Mouse (Mus musculus): ENCODE measurements around the gene Pappa. TPM values are rescaled to one million over a fixed set of nuclear protein-coding genes. Genes with fewer than 3 reads are reported as not detected.

Pappa gene
- polyA plus RNA-seq, 1 experiment from 2014 or later: 0.15 TPM

GRCm38 (mm10) chr4:65238540-65238998, 114.6 kb downstream of the Pappa start:
- ATAC-seq: no peak
- H3K4me2 ChIP-seq: no peak overlapping the region
- no peaks in the 10 kb centered on the region for H3K9me3 ChIP-seq (replicated peaks)
- no peaks in the 10 kb centered on the region for H3K36me3 ChIP-seq
- no peak overlapping the region for H3K4me3 ChIP-seq
- H3K27me3 ChIP-seq (replicated peaks): no peaks in the 10 kb centered on the region
- 25% methylated on average over 8 of the region's 8 CpGs for WGBS (ENCODE audit: insufficient replicate concordance)
- 0 out of 2 replicates have a peak, but pooled peaks cover 3% of the 10 kb centered on the region for H3K4me1 ChIP-seq
- H3K9ac ChIP-seq: no peak overlapping the region
- no peak overlapping the region for H3K27ac ChIP-seq

- 23% methylated on average over 3 of the region's 3 CpGs for WGBS (ENCODE audit: insufficient replicate concordance)
- H3K4me3 ChIP-seq: no peak overlapping the region
- no peak for ATAC-seq
Measured at GRCm38 (mm10) chr4:65242434-65242931, 118.5 kb downstream of the Pappa start.

GRCm38 (mm10) chr4:65243245-65243644, 119.3 kb downstream of the Pappa start:
- Histone ChIP-seq H3K9ac (no peak overlapping the region), H3K9me3 (replicated peaks) (no peaks in the 10 kb centered on the region), H3K4me2 (no peak overlapping the region), H3K36me3 (no peaks in the 10 kb centered on the region), H3K4me1 (0 out of 2 replicates have a peak, but pooled peaks cover 3% of the 10 kb centered on the region), H3K27me3 (replicated peaks) (no peaks in the 10 kb centered on the region), H3K27ac (no peak overlapping the region), H3K4me3 (no peak overlapping the region)
- WGBS (ENCODE audit: insufficient replicate concordance): 47% methylated on average over 2 of the region's 2 CpGs
- ATAC-seq: no peak

More at GRCm38 (mm10) chr4:65242434-65242931, 118.5 kb downstream of the Pappa start:
- Histone ChIP-seq H3K36me3 (no peaks in the 10 kb centered on the region), H3K9ac (no peak overlapping the region), H3K27ac (no peak overlapping the region), H3K9me3 (replicated peaks) (no peaks in the 10 kb centered on the region), H3K27me3 (replicated peaks) (no peaks in the 10 kb centered on the region), H3K4me2 (no peak overlapping the region), H3K4me1 (0 out of 2 replicates have a peak, but pooled peaks cover 3% of the 10 kb centered on the region)

GRCm38 (mm10) chr4:65245015-65245414, 121.0 kb downstream of the Pappa start:
- no peak overlapping the region for H3K4me3 ChIP-seq
- no peaks in the 10 kb centered on the region for H3K36me3 ChIP-seq
- no peak overlapping the region for H3K4me2 ChIP-seq
- H3K9me3 ChIP-seq (replicated peaks): no peaks in the 10 kb centered on the region
- whole genome bisulfite sequencing (ENCODE audit: insufficient replicate concordance): 58% methylated on average over 4 of the region's 4 CpGs
- H3K27ac ChIP-seq: no peak overlapping the region
- H3K27me3 ChIP-seq (replicated peaks): no peaks in the 10 kb centered on the region
- ATAC-seq: no peak
- H3K4me1 ChIP-seq: 0 out of 2 replicates have a peak, but pooled peaks cover 3% of the 10 kb centered on the region
- no peak overlapping the region for H3K9ac ChIP-seq

GRCm38 (mm10) chr4:65245440-65245839, 121.5 kb downstream of the Pappa start:
- Histone ChIP-seq H3K4me1 (0 out of 2 replicates have a peak, but pooled peaks cover 3% of the 10 kb centered on the region), H3K36me3 (no peaks in the 10 kb centered on the region), H3K27ac (no peak overlapping the region), H3K27me3 (replicated peaks) (no peaks in the 10 kb centered on the region), H3K9me3 (replicated peaks) (no peaks in the 10 kb centered on the region), H3K4me2 (no peak overlapping the region), H3K4me3 (no peak overlapping the region), H3K9ac (no peak overlapping the region)
- ATAC-seq: no peak
- 52% methylated on average over 3 of the region's 3 CpGs for WGBS (ENCODE audit: insufficient replicate concordance)

GRCm38 (mm10) chr4:65252193-65252592, 128.2 kb downstream of the Pappa start:
- Histone ChIP-seq H3K27me3 (replicated peaks) (no peaks in the 10 kb centered on the region; the same call in 1 of the 2 replicates), H3K9ac (no peak overlapping the region), H3K9me3 (replicated peaks) (no peaks in the 10 kb centered on the region), H3K4me1 (no peaks in the 10 kb centered on the region), H3K27ac (no peak overlapping the region), H3K4me2 (no peak overlapping the region), H3K36me3 (no peaks in the 10 kb centered on the region), H3K4me3 (no peak overlapping the region)
- no peak for ATAC-seq
- 20% methylated on average over 8 of the region's 8 CpGs for WGBS (ENCODE audit: insufficient replicate concordance)

GRCm38 (mm10) chr4:65254073-65254472, 130.1 kb downstream of the Pappa start:
- Histone ChIP-seq H3K4me3 (no peak overlapping the region), H3K27ac (no peak overlapping the region), H3K36me3 (no peaks in the 10 kb centered on the region), H3K4me1 (no peaks in the 10 kb centered on the region), H3K9ac (no peak overlapping the region), H3K4me2 (no peak overlapping the region), H3K9me3 (replicated peaks) (no peaks in the 10 kb centered on the region), H3K27me3 (replicated peaks) (no peaks in the 10 kb centered on the region; the same call in 1 of the 2 replicates)
- 38% methylated on average over 1 of the region's 1 CpGs for WGBS (ENCODE audit: insufficient replicate concordance)
- no peak for ATAC-seq

GRCm38 (mm10) chr4:65267066-65267465, 143.1 kb downstream of the Pappa start:
- H3K27ac ChIP-seq: no peak overlapping the region
- H3K9ac ChIP-seq: no peak overlapping the region
- no peaks in the 10 kb centered on the region for H3K9me3 ChIP-seq (replicated peaks)
- no peak overlapping the region for H3K4me2 ChIP-seq
- no peak for ATAC-seq
- no peaks in the 10 kb centered on the region for H3K36me3 ChIP-seq
- no peaks in the 10 kb centered on the region for H3K4me1 ChIP-seq
- H3K4me3 ChIP-seq: no peak overlapping the region
- WGBS (ENCODE audit: insufficient replicate concordance): 58% methylated on average over 2 of the region's 2 CpGs
- H3K27me3 ChIP-seq (replicated peaks): no peaks in the 10 kb centered on the region

- no peak overlapping the region for H3K9ac ChIP-seq
- no peak overlapping the region for H3K27ac ChIP-seq
- no peak overlapping the region for H3K4me3 ChIP-seq
- H3K9me3 ChIP-seq (replicated peaks): no peaks in the 10 kb centered on the region
- no peaks in the 10 kb centered on the region for H3K27me3 ChIP-seq (replicated peaks)
- H3K4me2 ChIP-seq: no peak overlapping the region
- H3K4me1 ChIP-seq: no peaks in the 10 kb centered on the region
- ATAC-seq: no peak
- WGBS (ENCODE audit: insufficient replicate concordance): 62% methylated on average over 2 of the region's 2 CpGs
- no peaks in the 10 kb centered on the region for H3K36me3 ChIP-seq
Measured at GRCm38 (mm10) chr4:65269996-65270395, 146.0 kb downstream of the Pappa start.

GRCm38 (mm10) chr4:65272295-65272694, 148.3 kb downstream of the Pappa start:
- H3K4me1 ChIP-seq: no peaks in the 10 kb centered on the region

GRCm38 (mm10) chr4:65273299-65273851, 149.4 kb downstream of the Pappa start:
- H3K36me3 ChIP-seq: no peaks in the 10 kb centered on the region
- no peak for ATAC-seq
- no peak overlapping the region for H3K27ac ChIP-seq
- H3K4me2 ChIP-seq: no peak overlapping the region
- H3K9ac ChIP-seq: no peak overlapping the region
- no peak overlapping the region for H3K4me3 ChIP-seq
- no peaks in the 10 kb centered on the region for H3K4me1 ChIP-seq
- H3K27me3 ChIP-seq (replicated peaks): no peaks in the 10 kb centered on the region
- 75% methylated on average over 1 of the region's 1 CpGs for WGBS (ENCODE audit: insufficient replicate concordance)
- no peaks in the 10 kb centered on the region for H3K9me3 ChIP-seq (replicated peaks)

More at GRCm38 (mm10) chr4:65272295-65272694, 148.3 kb downstream of the Pappa start:
- ATAC-seq: no peak
- 46% methylated on average over 4 of the region's 4 CpGs for WGBS (ENCODE audit: insufficient replicate concordance)
- Histone ChIP-seq H3K27ac (no peak overlapping the region), H3K36me3 (no peaks in the 10 kb centered on the region), H3K4me2 (no peak overlapping the region), H3K9ac (no peak overlapping the region), H3K9me3 (replicated peaks) (no peaks in the 10 kb centered on the region), H3K4me3 (no peak overlapping the region), H3K27me3 (replicated peaks) (no peaks in the 10 kb centered on the region)

- H3K4me2 ChIP-seq: no peak overlapping the region
- ATAC-seq: no peak
Measured at GRCm38 (mm10) chr4:65278451-65279271, 154.7 kb downstream of the Pappa start.

More at GRCm38 (mm10) chr4:65278451-65279271, 154.7 kb downstream of the Pappa start:
- WGBS (ENCODE audit: insufficient replicate concordance): 76% methylated on average over 10 of the region's 10 CpGs
- H3K27me3 ChIP-seq (replicated peaks): no peaks in the 10 kb centered on the region
- H3K9ac ChIP-seq: no peak overlapping the region
- no peaks in the 10 kb centered on the region for H3K9me3 ChIP-seq (replicated peaks)
- peaks cover 25% of the 10 kb centered on the region for H3K4me1 ChIP-seq
- H3K4me3 ChIP-seq: no peak overlapping the region
- no peaks in the 10 kb centered on the region for H3K36me3 ChIP-seq
- no peak overlapping the region for H3K27ac ChIP-seq

All from liver, embryonic 12.5 days (tissue).